Mouse (Mus musculus): ENCODE measurements around the gene Cbfb. TPM values are rescaled to one million over a fixed set of nuclear protein-coding genes. Genes with fewer than 3 reads are reported as not detected.

The Cbfb gene
- polyA plus RNA-seq (2012): 23.6 and 33.1 TPM in 2 replicates

GRCm38 (mm10) chr8:105170381-105171115 lies at the start of gene Cbfb:
Gene Cbfb (plus strand): TSS chr8:105170674.
- TF ChIP-seq GATA1 (IDR thresholded peaks at IDR 0.05; ENCODE audit: low read length): no peak

GRCm38 (mm10) chr8:105129864-105130263 lies 40.6 kb upstream of the Cbfb start:
- no peak for TF ChIP-seq GATA1 (IDR thresholded peaks at IDR 0.05; ENCODE audit: low read length)

GRCm38 (mm10) chr8:105131509-105131908 lies 39.0 kb upstream of the Cbfb start, which contains the start of gene Ces4a:
Gene Ces4a (plus strand): TSS chr8:105131800.
- no peak for TF ChIP-seq GATA1 (IDR thresholded peaks at IDR 0.05; ENCODE audit: low read length)

GRCm38 (mm10) chr8:105138423-105138822 lies 32.1 kb upstream of the Cbfb start:
- no peak for TF ChIP-seq GATA1 (IDR thresholded peaks at IDR 0.05; ENCODE audit: low read length)

GRCm38 (mm10) chr8:105142395-105142794 lies 28.1 kb upstream of the Cbfb start:
- no peak for TF ChIP-seq GATA1 (IDR thresholded peaks at IDR 0.05; ENCODE audit: low read length)

GRCm38 (mm10) chr8:105151654-105152053 lies 18.8 kb upstream of the Cbfb start:
- no peak for TF ChIP-seq GATA1 (IDR thresholded peaks at IDR 0.05; ENCODE audit: low read length)

- no peak for TF ChIP-seq GATA1 (IDR thresholded peaks at IDR 0.05; ENCODE audit: low read length)
Measured at GRCm38 (mm10) chr8:105152623-105153398, 17.7 kb upstream of the Cbfb start.

GRCm38 (mm10) chr8:105154316-105154715 lies 16.2 kb upstream of the Cbfb start:
- TF ChIP-seq GATA1 (IDR thresholded peaks at IDR 0.05; ENCODE audit: low read length): no peak

- no peak for TF ChIP-seq GATA1 (IDR thresholded peaks at IDR 0.05; ENCODE audit: low read length)
Measured at GRCm38 (mm10) chr8:105155091-105155745, 15.3 kb upstream of the Cbfb start.

- TF ChIP-seq GATA1 (IDR thresholded peaks at IDR 0.05; ENCODE audit: low read length): no peak
Measured at GRCm38 (mm10) chr8:105157555-105157954, 12.9 kb upstream of the Cbfb start.

GRCm38 (mm10) chr8:105158084-105158483 lies 12.4 kb upstream of the Cbfb start:
- no peak for TF ChIP-seq GATA1 (IDR thresholded peaks at IDR 0.05; ENCODE audit: low read length)

- no peak for TF ChIP-seq GATA1 (IDR thresholded peaks at IDR 0.05; ENCODE audit: low read length)
Measured at GRCm38 (mm10) chr8:105161121-105161652, 9.3 kb upstream of the Cbfb start.

- no peak for TF ChIP-seq GATA1 (IDR thresholded peaks at IDR 0.05; ENCODE audit: low read length)
Measured at GRCm38 (mm10) chr8:105164272-105164902, 6.1 kb upstream of the Cbfb start.

- TF ChIP-seq GATA1 (IDR thresholded peaks at IDR 0.05; ENCODE audit: low read length): no peak
Measured at GRCm38 (mm10) chr8:105165191-105165590, 5.3 kb upstream of the Cbfb start.

- no peak for TF ChIP-seq GATA1 (IDR thresholded peaks at IDR 0.05; ENCODE audit: low read length)
Measured at GRCm38 (mm10) chr8:105167116-105167515, 3.4 kb upstream of the Cbfb start.
